Mouse (Mus musculus): ENCODE results near the gene Gm21885.

DNA sequence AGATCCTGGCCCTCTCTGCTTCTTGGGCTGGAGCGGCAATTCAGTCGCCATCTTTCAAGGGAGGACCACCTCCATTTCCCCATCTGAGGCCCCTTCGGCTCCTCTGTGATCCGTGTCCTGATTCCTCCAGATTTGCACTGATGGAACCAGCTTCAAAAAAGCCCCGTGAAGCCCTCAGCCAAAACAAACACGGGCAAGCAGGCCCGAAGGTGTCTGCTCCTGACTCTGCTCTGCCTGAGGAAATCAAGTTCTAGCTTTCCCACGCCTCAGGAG is 34.9 kb upstream of the Gm21885 start:
- TF ChIP-seq CTCF (IDR thresholded peaks at IDR 0.05; ENCODE audit: low read depth) (no peak), EP300 (IDR thresholded peaks at IDR 0.05; ENCODE audit: low read depth) (no peak)
